Mouse (Mus musculus): ENCODE results near the gene Plxna3.
"Not testable (repeated sequence)": the region's sequence is repeated elsewhere in the genome, so short reads cannot be mapped to it uniquely, and the experiment has no call there.

Plxna3 gene

GRCm38 (mm10) chrX:74328725-74329161, at the start of gene Plxna3:
Plxna3 (plus strand) TSS chrX:74329066.
- DNase-seq = peak; percentile 67 to 86

GRCm38 (mm10) chrX:74281041-74281731, 47.7 kb upstream of the Plxna3 start:
- DNase-seq = no peak

- peak; percentile 89 to 96 for DNase-seq
Observed at GRCm38 (mm10) chrX:74281732-74282394, 47.0 kb upstream of the Plxna3 start, which contains the start of the genes Taz and Dnase1l1. Taz (plus strand) TSS chrX:74281912. Dnase1l1 (minus strand) TSS chrX:74282337.

GRCm38 (mm10) chrX:74282395-74283091, 46.3 kb upstream of the Plxna3 start:
- peak; percentile 89 to 93 for DNase-seq

- DNase-seq = no peak
Observed at GRCm38 (mm10) chrX:74283092-74283437, 45.8 kb upstream of the Plxna3 start.

GRCm38 (mm10) chrX:74293431-74293830, 35.4 kb upstream of the Plxna3 start:
- no peak for DNase-seq

- DNase-seq = peak; percentile 95 to 97
Observed at GRCm38 (mm10) chrX:74296538-74297448, 32.1 kb upstream of the Plxna3 start, which contains the start of gene Atp6ap1. Atp6ap1 (plus strand) TSS chrX:74297097.

GRCm38 (mm10) chrX:74298348-74298747, 30.5 kb upstream of the Plxna3 start:
- DNase-seq = no peak

GRCm38 (mm10) chrX:74299721-74300120, 29.1 kb upstream of the Plxna3 start:
- DNase-seq = no peak

- DNase-seq = peak; percentile 73 to 85
Observed at GRCm38 (mm10) chrX:74304867-74305700, 23.8 kb upstream of the Plxna3 start, which contains the start of gene Gdi1. Gdi1 (plus strand) TSS chrX:74304998.

GRCm38 (mm10) chrX:74312540-74313464, 16.1 kb upstream of the Plxna3 start, which contains the start of gene Fam50a:
Fam50a (plus strand) TSS chrX:74313033.
- peak; percentile 92 to 95 for DNase-seq

- no peak for DNase-seq
Observed at GRCm38 (mm10) chrX:74329215-74329671, 377 bp downstream of the Plxna3 start.

- DNase-seq = no peak
Observed at GRCm38 (mm10) chrX:74330166-74330930, 1.5 kb downstream of the Plxna3 start.

GRCm38 (mm10) chrX:74352645-74353466, 24.0 kb downstream of the Plxna3 start:
- no peak for DNase-seq

GRCm38 (mm10) chrX:74353467-74353770, 24.6 kb downstream of the Plxna3 start, which contains the start of gene Lage3:
Lage3 (minus strand) TSS chrX:74353618.
- peak; percentile 87 to 92 for DNase-seq

GRCm38 (mm10) chrX:74357069-74357468, 28.2 kb downstream of the Plxna3 start:
- DNase-seq = not testable (repeated sequence)

GRCm38 (mm10) chrX:74359171-74359570, 30.3 kb downstream of the Plxna3 start:
- DNase-seq = peak; percentile 31 to 68

- DNase-seq = no peak
Observed at GRCm38 (mm10) chrX:74367512-74367911, 38.6 kb downstream of the Plxna3 start.
